Mouse (Mus musculus): ENCODE results near the gene Irf8. TPM values are rescaled to one million over a fixed set of nuclear protein-coding genes. Genes with fewer than 3 reads are reported as not detected.

The Irf8 gene
- total and polyA plus RNA-seq, 3 experiments, result not detected

- no peak for DNase-seq (ENCODE audit: low read depth, low spot score)
- TF ChIP-seq RAD21 (IDR thresholded peaks at IDR 0.05; ENCODE audit: low read depth, low read length), result no peak
- no peak for TF ChIP-seq USF2 (IDR thresholded peaks at IDR 0.05; ENCODE audit: borderline replicate concordance in 1 of 2, insufficient read depth in 1 of 2, low read depth in 1 of 2, low read length in 2 of 2)
- TF ChIP-seq ZMIZ1 (IDR thresholded peaks at IDR 0.05; ENCODE audit: low read depth, low read length), result no peak
- Histone ChIP-seq H3K36me3 (ENCODE audit: control insufficient read depth in 1 of 2, insufficient read depth in 2 of 2, low read length in 2 of 2) (no peaks in the 10 kb centered on the region), H3K4me1 (ENCODE audit: control insufficient read depth in 1 of 2, insufficient read depth in 2 of 2, low read length in 2 of 2) (no peaks in the 10 kb centered on the region), H3K79me2 (ENCODE audit: control insufficient read depth, insufficient read depth, low read length, poor library complexity) (no peaks in the 10 kb centered on the region), H3K9ac (ENCODE audit: control insufficient read depth, low read depth, low read length, poor library complexity, severe bottlenecking) (no peak overlapping the region), H3K4me3 (ENCODE audit: control insufficient read depth in 1 of 2, insufficient read depth in 1 of 2, low read depth in 2 of 2, low read length in 2 of 2) (no peak overlapping the region), H3K9me3 (replicated peaks; ENCODE audit: insufficient read depth, low read length) (no peaks in the 10 kb centered on the region), H3K27me3 (ENCODE audit: control insufficient read depth in 1 of 2, insufficient read depth in 2 of 2, low read length in 2 of 2) (no peaks in the 10 kb centered on the region), H3K27ac (ENCODE audit: control insufficient read depth, low read depth, low read length) (no peak overlapping the region)
Measured at GRCm38 (mm10) chr8:120687786-120688185, 48.4 kb upstream of the Irf8 start.

GRCm38 (mm10) chr8:120688511-120688910 lies 47.6 kb upstream of the Irf8 start:
- TF ChIP-seq ZKSCAN1 (IDR thresholded peaks at IDR 0.05; ENCODE audit: low read depth, low read length) (no peak), ZC3H11A (IDR thresholded peaks at IDR 0.05; ENCODE audit: low read depth, low read length) (no peak), POLR2AphosphoS5 (IDR thresholded peaks at IDR 0.05; ENCODE audit: borderline replicate concordance, low read depth, low read length) (no peak), HCFC1 (IDR thresholded peaks at IDR 0.05; ENCODE audit: low read depth, low read length) (no peak), ELF1 (IDR thresholded peaks at IDR 0.05; ENCODE audit: low read depth, low read length) (no peak), JUND (IDR thresholded peaks at IDR 0.05; ENCODE audit: low read depth, low read length) (no peak), E2F4 (IDR thresholded peaks at IDR 0.05; ENCODE audit: borderline replicate concordance, low read depth, low read length) (no peak), CHD1 (IDR thresholded peaks at IDR 0.05; ENCODE audit: low read depth, low read length) (no peak), SIN3A (IDR thresholded peaks at IDR 0.05; ENCODE audit: low read length) (no peak), ZNF384 (IDR thresholded peaks at IDR 0.05; ENCODE audit: low read depth, low read length) (no peak), USF1 (IDR thresholded peaks at IDR 0.05; ENCODE audit: low read depth, low read length) (no peak), CHD2 (IDR thresholded peaks at IDR 0.05; ENCODE audit: low read length) (no peak), MXI1 (IDR thresholded peaks at IDR 0.05; ENCODE audit: low read depth, low read length) (no peak), MAZ (IDR thresholded peaks at IDR 0.05; ENCODE audit: low read depth, low read length) (no peak), MYC (IDR thresholded peaks at IDR 0.05; ENCODE audit: low read depth, low read length) (no peak), POLR2A (IDR thresholded peaks at IDR 0.05; ENCODE audit: control insufficient read depth in 1 of 2, insufficient read depth in 1 of 2, low read depth in 1 of 2, low read length in 2 of 2, poor library complexity in 1 of 2) (no peak), UBTF (IDR thresholded peaks at IDR 0.05; ENCODE audit: borderline replicate concordance, insufficient read depth, low read depth, low read length) (no peak), MAFK (IDR thresholded peaks at IDR 0.05; ENCODE audit: borderline replicate concordance, low read depth, low read length) (no peak), RAD21 (IDR thresholded peaks at IDR 0.05; ENCODE audit: low read depth, low read length) (no peak)
- Histone ChIP-seq H3K27me3 (ENCODE audit: control insufficient read depth in 1 of 2, insufficient read depth in 2 of 2, low read length in 2 of 2) (no peaks in the 10 kb centered on the region), H3K9ac (ENCODE audit: control insufficient read depth, low read depth, low read length, poor library complexity, severe bottlenecking) (no peak overlapping the region), H3K9me3 (replicated peaks; ENCODE audit: insufficient read depth, low read length) (no peaks in the 10 kb centered on the region), H3K79me2 (ENCODE audit: control insufficient read depth, insufficient read depth, low read length, poor library complexity) (no peaks in the 10 kb centered on the region), H3K36me3 (ENCODE audit: control insufficient read depth in 1 of 2, insufficient read depth in 2 of 2, low read length in 2 of 2) (no peaks in the 10 kb centered on the region), H3K4me1 (ENCODE audit: control insufficient read depth in 1 of 2, insufficient read depth in 2 of 2, low read length in 2 of 2) (no peaks in the 10 kb centered on the region), H3K27ac (ENCODE audit: control insufficient read depth, low read depth, low read length) (no peak overlapping the region), H3K4me3 (ENCODE audit: control insufficient read depth in 1 of 2, insufficient read depth in 1 of 2, low read depth in 2 of 2, low read length in 2 of 2) (no peak overlapping the region)
- DNase-seq (ENCODE audit: low read depth, low spot score), result no peak

All from MEL (cell line).